Mouse (Mus musculus): ENCODE measurements around the gene B230307C23Rik.
"Not testable (repeated sequence)": the region's sequence is repeated elsewhere in the genome, so short reads cannot be mapped to it uniquely, and the experiment has no call there.

- not testable (repeated sequence) for TF ChIP-seq TCF12 (IDR thresholded peaks at IDR 0.05; ENCODE audit: low read depth, low read length); MYC (IDR thresholded peaks at IDR 0.05; ENCODE audit: low read depth, low read length); HCFC1 (IDR thresholded peaks at IDR 0.05; ENCODE audit: low read depth, low read length); CTCF (conservative IDR thresholded peaks at IDR 0.05 in 1 of 2, IDR thresholded peaks at IDR 0.05 in 1 of 2; ENCODE audit: low read depth in 2 of 2, low read length in 2 of 2); MEF2A (IDR thresholded peaks at IDR 0.05; ENCODE audit: borderline replicate concordance, low read depth, low read length); MAX (IDR thresholded peaks at IDR 0.05; ENCODE audit: low read length); NELFE (IDR thresholded peaks at IDR 0.05; ENCODE audit: low read depth, low read length); GABPA (IDR thresholded peaks at IDR 0.05; ENCODE audit: insufficient replicate concordance, low read depth, low read length); ZC3H11A (IDR thresholded peaks at IDR 0.05; ENCODE audit: low read depth, low read length); POLR2A (IDR thresholded peaks at IDR 0.05; ENCODE audit: low read depth, low read length); ELF1 (IDR thresholded peaks at IDR 0.05; ENCODE audit: low read depth, low read length); MAZ (IDR thresholded peaks at IDR 0.05; ENCODE audit: low read depth, low read length); ZMIZ1 (IDR thresholded peaks at IDR 0.05; ENCODE audit: low read depth, low read length); RAD21 (IDR thresholded peaks at IDR 0.05; ENCODE audit: low read depth, low read length)
Measured at GRCm38 (mm10) chr16:97992477-97992876, 4.6 kb upstream of the B230307C23Rik start.
